Mouse (Mus musculus) forebrain, embryonic 16.5 days (tissue): ENCODE measurements at regions not wholly inside any gene's neighbourhood (a gene's known extent, or its start where the extent isn't known, plus 50 kb on each side); places are given as distances from the start of the nearest gene placed in this dataset.

Experiments
- ATAC-seq: fragments of 200-750 bp; cut with Nextera tagmentation; 2 replicates; pipeline ENCODE4 v1.8.0; 2017; ENCODE audit warnings: mild to moderate bottlenecking, moderate library complexity
- H3K27ac ChIP-seq: fragments of 300-500 bp; sonication (generic); 2 replicates; pipeline ENCODE4 v1.5.1; 2014; ENCODE audit warnings: low read length, control low read depth
- H3K27me3 ChIP-seq: fragments of 300-500 bp; sonication (generic); replicated peaks from 2 replicates; pipeline ENCODE4 v1.6.1; 2014; ENCODE audit warnings: low read length; ENCODE audit not compliant: control insufficient read depth, insufficient read depth
- H3K36me3 ChIP-seq: fragments of 300-500 bp; sonication (generic); 2 replicates; pipeline ENCODE4 v1.6.1; 2014; ENCODE audit not compliant: control insufficient read depth, insufficient read depth
- H3K4me1 ChIP-seq: fragments of 300-500 bp; sonication (generic); replicated peaks from 2 replicates; pipeline ENCODE4 v1.6.1; 2014; ENCODE audit warnings: low read length; ENCODE audit not compliant: control insufficient read depth, insufficient read depth
- H3K4me2 ChIP-seq: fragments of 300-500 bp; sonication (generic); 2 replicates; pipeline ENCODE4 v1.6.1; 2014; ENCODE audit warnings: mild to moderate bottlenecking, low read length, control low read depth
- H3K4me3 ChIP-seq: fragments of 300-500 bp; sonication (generic); replicated peaks from 2 replicates; pipeline ENCODE4 v1.5.1; 2014; ENCODE audit warnings: mild to moderate bottlenecking, low read length, control low read depth
- H3K9ac ChIP-seq: fragments of 300-500 bp; sonication (generic); replicated peaks from 2 replicates; pipeline ENCODE4 v1.6.1; 2014; ENCODE audit warnings: low read depth, low read length, control low read depth
- H3K9me3 ChIP-seq: fragments of 300-500 bp; sonication (generic); 2 replicates; pipeline ENCODE4 v1.6.1; 2016; ENCODE audit warnings: low read length; ENCODE audit not compliant: control insufficient read depth
- WGBS: fragments of 180-500 bp; shearing (Covaris S2); extraction: QIAGEN DNeasy Blood & Tissue Kit; methylation state at CpG from one replicate; pipeline ENCODE4 v1.1.7; 2014; 5-methylcytosine and 5-hydroxymethylcytosine counted together

DNA sequence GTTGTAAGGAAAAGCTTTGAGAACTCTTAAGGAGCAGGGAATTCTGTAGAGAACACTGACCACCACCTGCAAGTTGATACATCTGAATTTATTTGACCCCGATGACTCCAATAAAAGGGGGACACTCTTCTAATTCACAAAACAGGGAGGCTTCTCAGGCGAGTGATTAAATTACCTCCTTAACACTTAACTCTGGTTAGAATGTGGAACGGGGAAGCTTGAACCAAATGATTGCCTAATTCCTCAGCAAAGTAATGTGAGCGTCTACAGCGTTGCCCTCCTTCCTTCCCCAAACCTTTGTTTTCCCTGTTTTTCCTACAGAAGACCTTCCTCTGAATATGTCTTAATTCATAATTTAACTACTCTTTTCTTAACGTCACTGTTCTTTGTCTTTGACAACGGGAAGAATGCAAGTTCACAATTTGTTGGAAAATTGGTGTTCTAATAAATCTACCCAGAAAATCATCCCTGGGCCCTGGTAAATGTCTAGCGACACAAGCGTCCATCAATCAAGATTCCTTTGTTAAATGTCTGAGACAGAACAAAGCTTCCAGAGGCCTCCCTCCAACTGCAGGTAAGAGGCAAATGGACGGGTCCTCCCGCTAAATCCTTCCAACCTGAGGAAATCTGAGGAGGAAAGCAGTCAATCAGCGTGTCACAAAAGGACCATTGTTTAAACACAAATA is 236.8 kb upstream of the Gpc5 start:
- no peak overlapping the region for H3K4me3 ChIP-seq
- H3K9ac ChIP-seq, result no peak overlapping the region
- H3K27ac ChIP-seq, result no peak overlapping the region
- no peak overlapping the region for H3K4me2 ChIP-seq
- H3K27me3 ChIP-seq, result no peaks in the 10 kb centered on the region
- peaks cover 5% of the 10 kb centered on the region; the same call in 1 of the 2 replicates for H3K4me1 ChIP-seq
- no peaks in the 10 kb centered on the region for H3K9me3 ChIP-seq
- WGBS, result 11% methylated on average over 12 of the region's 12 CpGs
- H3K36me3 ChIP-seq, result no peaks in the 10 kb centered on the region
- peak; percentile 24; the same call in 1 of the 2 replicates for ATAC-seq

DNA sequence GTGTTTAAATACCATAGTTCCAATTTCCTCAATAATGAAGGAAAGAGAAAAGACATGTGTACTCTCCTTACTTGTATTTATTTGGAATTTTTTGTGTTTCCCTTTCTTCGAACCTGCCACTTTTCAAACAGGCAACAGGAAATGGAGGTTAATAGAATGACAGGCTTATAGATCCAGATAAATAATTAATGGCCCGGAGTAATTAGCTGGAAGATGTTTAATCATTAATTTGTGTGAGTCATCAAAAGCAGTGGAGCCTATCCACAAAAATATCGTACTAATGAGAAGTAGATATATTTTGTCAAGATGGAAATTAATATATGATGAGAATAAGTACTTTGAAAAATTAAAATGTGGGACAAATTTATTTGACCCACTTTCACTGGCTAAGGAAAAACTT is 236.3 kb upstream of the Gpc5 start:
- no peaks in the 10 kb centered on the region for H3K27me3 ChIP-seq
- 29% methylated on average over 3 of the region's 3 CpGs for WGBS
- no peak overlapping the region for H3K9ac ChIP-seq
- no peak overlapping the region for H3K4me2 ChIP-seq
- no peaks in the 10 kb centered on the region for H3K36me3 ChIP-seq
- no peaks in the 10 kb centered on the region for H3K9me3 ChIP-seq
- no peak for ATAC-seq
- no peak overlapping the region for H3K27ac ChIP-seq
- H3K4me1 ChIP-seq, result peaks cover 5% of the 10 kb centered on the region; the same call in 1 of the 2 replicates
- H3K4me3 ChIP-seq, result no peak overlapping the region

DNA sequence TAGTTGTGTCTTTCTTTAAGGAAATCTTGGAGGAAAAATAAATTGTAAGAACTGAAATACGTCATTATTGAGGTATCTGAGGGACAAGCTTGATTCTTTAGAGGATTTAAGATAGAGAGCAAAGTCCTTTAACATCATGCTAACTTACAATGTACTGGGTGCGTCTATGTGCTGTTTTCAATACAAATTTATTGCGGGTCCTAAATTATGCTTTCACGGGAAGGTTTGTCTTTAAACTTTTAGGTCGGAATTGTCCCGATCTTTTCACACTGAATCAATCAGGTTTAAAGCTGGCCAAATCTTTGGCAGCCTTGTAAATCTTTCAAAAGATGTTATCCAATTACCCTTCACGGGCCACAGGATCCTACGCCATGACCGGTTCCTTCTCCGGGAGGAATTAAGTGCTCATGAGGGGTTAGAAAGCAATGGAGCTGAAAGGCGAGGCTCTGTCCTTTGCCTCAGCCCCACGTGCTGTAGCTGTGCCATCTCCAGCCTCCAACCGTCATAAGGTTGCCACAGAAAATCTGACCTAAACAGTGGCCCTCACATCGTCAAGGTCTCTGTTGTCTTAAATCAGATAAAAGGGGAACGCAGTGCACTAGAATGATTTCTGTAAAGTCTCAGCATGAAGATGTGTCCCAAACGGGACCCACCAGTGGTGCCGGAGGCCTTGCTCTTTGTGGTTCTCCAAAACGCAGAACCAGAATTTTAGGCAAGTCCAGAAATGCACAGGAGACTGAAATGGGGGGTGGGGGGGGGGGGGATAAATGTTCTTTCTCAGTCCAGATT is 235.6 kb upstream of the Gpc5 start:
- no peaks in the 10 kb centered on the region for H3K36me3 ChIP-seq
- H3K4me1 ChIP-seq, result peaks cover 5% of the 10 kb centered on the region; the same call in 1 of the 2 replicates
- H3K27ac ChIP-seq, result no peak overlapping the region
- H3K9me3 ChIP-seq, result no peaks in the 10 kb centered on the region
- no peaks in the 10 kb centered on the region for H3K27me3 ChIP-seq
- H3K4me3 ChIP-seq, result no peak overlapping the region
- no peak for ATAC-seq
- no peak overlapping the region for H3K9ac ChIP-seq
- no peak overlapping the region for H3K4me2 ChIP-seq
- WGBS, result 23% methylated on average over 18 of the region's 18 CpGs

DNA sequence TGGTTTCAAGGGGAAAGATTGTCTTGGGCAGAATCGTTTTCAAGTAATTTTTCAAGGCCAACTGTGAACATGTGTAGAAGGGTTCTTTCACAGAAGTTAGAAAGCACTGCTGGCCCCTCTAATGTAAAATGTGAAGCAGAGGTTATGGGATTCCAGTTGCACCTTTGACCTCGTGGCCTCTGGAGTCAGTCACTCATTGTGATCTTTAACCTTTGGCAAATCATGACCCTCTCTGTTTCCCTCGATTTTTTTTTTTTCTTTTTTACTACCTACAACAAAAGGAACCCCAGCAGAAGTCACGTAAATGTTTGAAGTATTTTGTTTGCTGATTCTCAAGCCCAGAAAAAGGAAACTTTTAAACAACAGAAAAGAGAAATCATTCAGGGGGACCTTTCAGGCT is 234.8 kb upstream of the Gpc5 start:
- Histone ChIP-seq H3K4me3 (no peak overlapping the region), H3K4me1 (peaks cover 5% of the 10 kb centered on the region; the same call in 1 of the 2 replicates), H3K9ac (no peak overlapping the region), H3K27me3 (no peaks in the 10 kb centered on the region), H3K27ac (no peak overlapping the region), H3K9me3 (no peaks in the 10 kb centered on the region), H3K36me3 (no peaks in the 10 kb centered on the region), H3K4me2 (no peak overlapping the region)
- ATAC-seq, result no peak
- WGBS, result 28% methylated on average over 4 of the region's 4 CpGs

DNA sequence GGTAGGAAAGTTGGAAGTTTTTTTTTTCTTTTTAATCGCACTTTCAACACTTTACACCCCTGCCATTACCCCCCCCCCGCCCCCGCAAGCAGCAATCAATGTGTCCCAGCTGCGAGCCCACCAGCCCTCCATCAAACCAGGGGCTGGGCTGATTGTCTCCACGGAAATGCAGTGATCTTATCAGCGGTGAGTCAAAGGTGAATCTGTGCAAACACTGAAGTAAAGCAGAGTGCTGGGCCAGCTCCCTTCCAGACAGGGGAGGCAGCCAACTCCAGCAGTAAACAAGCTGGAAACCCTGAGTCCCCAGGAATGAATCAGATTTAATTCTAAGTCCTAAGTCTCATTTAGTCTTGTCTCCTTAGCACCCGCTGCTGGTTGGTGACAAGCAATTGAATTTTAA is 234.3 kb upstream of the Gpc5 start:
- Histone ChIP-seq H3K27ac (no peak overlapping the region), H3K9me3 (no peaks in the 10 kb centered on the region), H3K4me3 (no peak overlapping the region), H3K4me1 (peaks cover 5% of the 10 kb centered on the region; the same call in 1 of the 2 replicates), H3K36me3 (no peaks in the 10 kb centered on the region), H3K4me2 (no peak overlapping the region), H3K9ac (no peak overlapping the region; the same call in 1 of the 2 replicates), H3K27me3 (no peaks in the 10 kb centered on the region)
- no peak for ATAC-seq
- 18% methylated on average over 7 of the region's 7 CpGs for WGBS

DNA sequence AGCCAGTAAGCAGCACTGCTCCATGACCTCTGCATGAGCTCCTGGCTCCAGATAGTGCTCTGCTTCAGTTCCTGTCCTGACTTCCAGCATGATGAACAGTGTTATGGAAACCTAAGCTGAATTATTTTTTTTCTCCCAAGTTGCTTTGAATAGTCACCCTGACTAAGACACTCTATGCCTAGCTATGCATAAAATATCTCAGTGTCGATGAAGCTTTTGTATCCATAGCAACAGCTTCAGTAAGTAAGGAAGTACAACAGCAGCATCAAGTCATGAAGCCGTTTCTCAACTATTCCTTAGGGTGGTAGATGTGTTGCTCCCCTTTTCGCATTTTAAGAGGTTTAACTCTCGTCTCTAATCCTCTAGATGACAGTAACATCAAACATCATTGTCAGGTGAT is 228.4 kb upstream of the Gpc5 start:
- WGBS, result 76% methylated on average over 4 of the region's 4 CpGs
- H3K36me3 ChIP-seq, result no peaks in the 10 kb centered on the region
- no peaks in the 10 kb centered on the region for H3K27me3 ChIP-seq
- H3K4me2 ChIP-seq, result no peak overlapping the region
- no peaks in the 10 kb centered on the region for H3K4me1 ChIP-seq
- no peak overlapping the region for H3K27ac ChIP-seq
- peak; percentile 81 for ATAC-seq
- no peak overlapping the region for H3K4me3 ChIP-seq
- no peak overlapping the region for H3K9ac ChIP-seq
- H3K9me3 ChIP-seq, result no peaks in the 10 kb centered on the region

DNA sequence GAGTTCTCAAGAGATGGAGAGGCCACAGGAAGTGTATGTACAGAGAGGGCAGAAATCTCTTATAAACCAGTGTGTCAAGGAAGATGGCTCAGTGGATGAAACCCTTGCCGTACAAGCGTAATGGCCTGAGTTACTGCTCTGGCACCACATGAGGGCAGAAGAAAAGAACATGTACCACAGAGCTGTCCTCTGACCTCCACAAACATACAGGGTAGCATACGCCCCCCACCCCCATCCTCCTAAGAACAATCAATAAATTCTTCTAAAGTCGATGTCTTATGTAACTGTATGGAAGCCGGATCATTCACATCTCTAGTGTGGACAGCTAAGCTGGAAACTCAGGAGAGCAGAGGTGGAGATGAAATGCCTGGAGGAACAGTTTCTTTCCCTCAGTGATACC is 227.9 kb upstream of the Gpc5 start:
- ATAC-seq, result no peak

DNA sequence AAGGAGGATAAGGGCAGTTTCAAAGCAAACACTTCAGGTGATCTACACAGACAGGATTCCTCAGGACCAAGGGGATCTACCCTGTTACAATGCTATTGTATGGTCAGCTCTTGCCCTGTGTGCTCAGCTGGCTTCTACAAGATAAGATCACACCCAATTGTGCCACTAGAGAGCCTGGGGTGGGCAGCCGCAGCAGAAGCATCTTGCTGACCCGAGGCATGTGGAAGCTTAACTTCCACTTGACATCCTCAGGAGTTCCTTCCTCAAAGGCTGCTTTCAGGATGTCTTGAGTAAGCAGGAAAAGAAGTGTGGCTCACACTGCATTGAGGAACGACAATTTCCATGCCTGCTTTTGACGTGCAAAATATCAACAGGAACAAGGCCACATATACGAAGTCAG is 222.8 kb upstream of the Gpc5 start:
- H3K4me3 ChIP-seq, result no peak overlapping the region

More for the DNA sequence above, 227.9 kb upstream of the Gpc5 start:
- Histone ChIP-seq H3K36me3 (no peaks in the 10 kb centered on the region), H3K4me1 (no peaks in the 10 kb centered on the region), H3K9ac (no peak overlapping the region), H3K4me3 (no peak overlapping the region), H3K27me3 (no peaks in the 10 kb centered on the region), H3K4me2 (no peak overlapping the region), H3K9me3 (no peaks in the 10 kb centered on the region), H3K27ac (no peak overlapping the region)
- 91% methylated on average over 5 of the region's 5 CpGs for WGBS

DNA sequence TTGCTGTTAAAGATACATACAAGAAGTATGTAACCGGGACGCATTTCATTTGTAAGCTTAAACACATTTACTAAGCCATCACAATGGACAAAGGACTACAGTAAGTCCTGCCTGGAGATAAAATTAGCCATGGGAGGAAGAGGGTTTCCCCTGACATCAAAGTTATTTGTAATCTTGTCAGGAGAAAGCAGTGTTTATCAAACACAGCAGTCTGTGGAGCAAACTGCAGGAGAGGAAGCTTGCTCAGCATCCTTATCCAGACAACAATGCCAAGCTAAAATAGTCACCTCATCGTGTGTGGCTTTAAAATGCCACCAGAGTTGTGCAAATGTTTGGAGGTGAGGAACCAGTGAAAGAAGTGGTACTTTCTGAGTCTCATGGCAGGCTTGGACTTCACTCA is 216.9 kb upstream of the Gpc5 start:
- Histone ChIP-seq H3K27ac (no peak overlapping the region), H3K4me2 (no peak overlapping the region)
- ATAC-seq, result no peak

More for the DNA sequence above, 222.8 kb upstream of the Gpc5 start:
- Histone ChIP-seq H3K9ac (no peak overlapping the region), H3K9me3 (no peaks in the 10 kb centered on the region), H3K27me3 (no peaks in the 10 kb centered on the region), H3K4me2 (no peak overlapping the region), H3K27ac (no peak overlapping the region), H3K36me3 (no peaks in the 10 kb centered on the region), H3K4me1 (no peaks in the 10 kb centered on the region)
- ATAC-seq, result 0 out of 2 replicates have a peak, but pooled peaks have one; percentile 20
- WGBS, result 51% methylated on average over 5 of the region's 5 CpGs

More for the DNA sequence above, 216.9 kb upstream of the Gpc5 start:
- WGBS, result 64% methylated on average over 3 of the region's 3 CpGs
- no peaks in the 10 kb centered on the region for H3K36me3 ChIP-seq
- H3K9me3 ChIP-seq, result no peaks in the 10 kb centered on the region
- no peak overlapping the region for H3K9ac ChIP-seq
- no peak overlapping the region for H3K4me3 ChIP-seq
- H3K27me3 ChIP-seq, result no peaks in the 10 kb centered on the region
- H3K4me1 ChIP-seq, result no peaks in the 10 kb centered on the region
